Mouse (Mus musculus) thymus, postnatal 14 days (tissue): ENCODE results near the gene Rp9.
"Not testable (repeated sequence)": the region's sequence is repeated elsewhere in the genome, so short reads cannot be mapped to it uniquely, and the experiment has no call there.

Source experiments
- DNase-seq: peaks from one replicate; pipeline ENCODE4 v3.0.0; 2021

Rp9 gene

GRCm38 (mm10) chr9:22417547-22417946 is 52.0 kb downstream of the Rp9 start:
- DNase-seq, result no peak

- no peak for DNase-seq
These were observed 53.4 kb downstream of the Rp9 start for GRCm38 (mm10) chr9:22416187-22416586.

- peak; percentile 97 for DNase-seq
These were observed 58.3 kb downstream of the Rp9 start, which contains the start of gene 9530077C05Rik for GRCm38 (mm10) chr9:22411002-22411857. TSS of gene 9530077C05Rik (plus strand) at chr9:22411513.

GRCm38 (mm10) chr9:22409501-22409900 is 60.0 kb downstream of the Rp9 start:
- DNase-seq, result no peak

GRCm38 (mm10) chr9:22408344-22408743 is 61.2 kb downstream of the Rp9 start:
- DNase-seq, result not testable (repeated sequence)

GRCm38 (mm10) chr9:22407633-22408032 is 61.9 kb downstream of the Rp9 start:
- not testable (repeated sequence) for DNase-seq

- DNase-seq, result no peak
These were observed 64.1 kb downstream of the Rp9 start for GRCm38 (mm10) chr9:22405414-22405813.

- DNase-seq, result not testable (repeated sequence)
These were observed 66.0 kb downstream of the Rp9 start for GRCm38 (mm10) chr9:22403501-22403900.

- DNase-seq, result no peak
These were observed 66.6 kb downstream of the Rp9 start for GRCm38 (mm10) chr9:22402976-22403375.

- DNase-seq, result no peak
These were observed 67.5 kb downstream of the Rp9 start for GRCm38 (mm10) chr9:22402001-22402400.

- no peak for DNase-seq
These were observed 70.5 kb downstream of the Rp9 start for GRCm38 (mm10) chr9:22399021-22399420.

GRCm38 (mm10) chr9:22394725-22395124 is 74.8 kb downstream of the Rp9 start:
- DNase-seq, result no peak

- no peak for DNase-seq
These were observed 79.2 kb downstream of the Rp9 start for GRCm38 (mm10) chr9:22390390-22390789.

- DNase-seq, result no peak
These were observed 79.8 kb downstream of the Rp9 start for GRCm38 (mm10) chr9:22389736-22390245.

GRCm38 (mm10) chr9:22389021-22389476 is 80.5 kb downstream of the Rp9 start, which contains the start of gene Anln:
TSS of gene Anln (minus strand) at chr9:22389188.
- peak; percentile 95 for DNase-seq

GRCm38 (mm10) chr9:22388401-22388980 is 81.1 kb downstream of the Rp9 start:
- no peak for DNase-seq

GRCm38 (mm10) chr9:22387901-22388300 is 81.6 kb downstream of the Rp9 start:
- no peak for DNase-seq

GRCm38 (mm10) chr9:22385890-22386289 is 83.7 kb downstream of the Rp9 start:
- DNase-seq, result no peak

GRCm38 (mm10) chr9:22376086-22376485 is 93.5 kb downstream of the Rp9 start:
- no peak for DNase-seq

GRCm38 (mm10) chr9:22372760-22373159 is 96.8 kb downstream of the Rp9 start:
- peak; percentile 25 for DNase-seq

GRCm38 (mm10) chr9:22368030-22368429 is 101.5 kb downstream of the Rp9 start:
- DNase-seq, result no peak

GRCm38 (mm10) chr9:22366621-22367020 is 102.9 kb downstream of the Rp9 start:
- DNase-seq, result no peak

GRCm38 (mm10) chr9:22366221-22366620 is 103.3 kb downstream of the Rp9 start:
- no peak for DNase-seq
